Mouse (Mus musculus) CH12.LX (cell line): ENCODE data around the gene Fmn2.

Source experiments
- CTCF ChIP-seq, 2 experiments: IDR thresholded peaks in 1 of 2; conservative IDR thresholded peaks in 1 of 2; 2 replicates each; pipeline ENCODE4 v1.5.1; 2011 to 2012; ENCODE audit warnings: low read depth in 2 of 2, low read length in 2 of 2, improper control_type of control experiment in 1 of 2, inconsistent platforms in 1 of 2, mild to moderate bottlenecking in 1 of 2, moderate library complexity in 1 of 2
- E2F4 ChIP-seq: IDR thresholded peaks from 2 replicates; pipeline ENCODE4 v1.6.1; 2011; ENCODE audit warnings: low read depth, low read length, improper control_type of control experiment; ENCODE audit not compliant: insufficient replicate concordance
- EP300 ChIP-seq: IDR thresholded peaks from 2 replicates; pipeline ENCODE4 v1.6.1; 2011; ENCODE audit warnings: low read length, improper control_type of control experiment
- ETS1 ChIP-seq: conservative IDR thresholded peaks from 2 replicates; pipeline ENCODE4 v1.6.1; 2012; ENCODE audit warnings: low read depth, mild to moderate bottlenecking, inconsistent platforms, low read length, improper control_type of control experiment, moderate library complexity
- HCFC1 ChIP-seq: IDR thresholded peaks from 2 replicates; pipeline ENCODE4 v1.6.1; 2012; ENCODE audit warnings: low read depth, mild to moderate bottlenecking, inconsistent platforms, low read length, improper control_type of control experiment
- JUND ChIP-seq: conservative IDR thresholded peaks from 2 replicates; pipeline ENCODE4 v1.6.1; 2011; ENCODE audit warnings: low read depth, low read length, improper control_type of control experiment
- MAX ChIP-seq: IDR thresholded peaks from 2 replicates; pipeline ENCODE4 v1.6.1; 2011; ENCODE audit warnings: low read length, improper control_type of control experiment
- MXI1 ChIP-seq: IDR thresholded peaks from 2 replicates; pipeline ENCODE4 v1.6.1; 2011; ENCODE audit warnings: mild to moderate bottlenecking, low read depth, low read length, improper control_type of control experiment
- MYC ChIP-seq: IDR thresholded peaks from 2 replicates; pipeline ENCODE4 v1.6.1; 2011; ENCODE audit warnings: low read depth, mild to moderate bottlenecking, improper control_type of control experiment, low read length
- NRF1 ChIP-seq: IDR thresholded peaks from 2 replicates; pipeline ENCODE4 v1.6.1; 2014; ENCODE audit warnings: low read depth, mild to moderate bottlenecking, inconsistent platforms, low read length, improper control_type of control experiment, moderate library complexity
- POLR2A ChIP-seq: IDR thresholded peaks from 2 replicates; pipeline ENCODE4 v1.6.1; 2011; ENCODE audit warnings: low read depth, mild to moderate bottlenecking, improper control_type of control experiment, low read length
- SIN3A ChIP-seq: IDR thresholded peaks from 2 replicates; pipeline ENCODE4 v1.6.1; 2012; ENCODE audit warnings: low read length, improper control_type of control experiment, inconsistent platforms
- SMC3 ChIP-seq: IDR thresholded peaks from 2 replicates; pipeline ENCODE4 v1.6.1; 2011; ENCODE audit warnings: low read depth, low read length, improper control_type of control experiment
- USF1 ChIP-seq: IDR thresholded peaks from 2 replicates; pipeline ENCODE4 v1.6.1; 2014; ENCODE audit warnings: low read depth, mild to moderate bottlenecking, inconsistent platforms, low read length, improper control_type of control experiment

- no peak for TF ChIP-seq E2F4
- TF ChIP-seq EP300 = no peak
- no peak for TF ChIP-seq SIN3A
- no peak for TF ChIP-seq MXI1
- no peak for TF ChIP-seq CTCF (conservative IDR thresholded peaks at IDR 0.05 in 1 of 2, IDR thresholded peaks at IDR 0.05 in 1 of 2; ENCODE audit: low read depth in 2 of 2, low read length in 2 of 2)
- no peak for TF ChIP-seq HCFC1
- no peak for TF ChIP-seq NRF1
- no peak for TF ChIP-seq SMC3
- TF ChIP-seq MAX = no peak
- no peak for TF ChIP-seq ETS1
- TF ChIP-seq MYC = no peak
- TF ChIP-seq POLR2A = no peak
- no peak for TF ChIP-seq JUND
- no peak for TF ChIP-seq USF1
Observed at GRCm38 (mm10) chr1:174643431-174644010, 141.9 kb downstream of the Fmn2 start.
